Mouse (Mus musculus) megakaryocyte progenitor cell, adult 5-6 weeks (primary cell): Measurements from ENCODE around the gene Fam19a5. TPM values are rescaled to one million over a fixed set of nuclear protein-coding genes. Genes with fewer than 3 reads are reported as not detected.

Experiments
- ATAC-seq: replicated peaks from 2 replicates; pipeline ENCODE4 v1.8.0; 2016; ENCODE audit warnings: mild to moderate bottlenecking, moderate TSS enrichment, inconsistent platforms; ENCODE audit not compliant: poor library complexity
- total RNA-seq, 2 experiments: library from RNA; stranded (forward) in 1 of 2; stranded (reverse) in 1 of 2; fragments of 157-497, 149-512 nt in 1 of 2; fragments of 200-1000 nt in 1 of 2; gene quantifications; 2 replicates each; pipeline versions ENCODE4 v1.2.3 to v1.2.4; 2015 to 2017

Fam19a5 gene
- total RNA-seq, 2 experiments from 2014 or later: not detected

- no peak for ATAC-seq
Measured at GRCm38 (mm10) chr15:87659729-87660128, 115.6 kb downstream of the Fam19a5 start.

GRCm38 (mm10) chr15:87661954-87662353, 117.9 kb downstream of the Fam19a5 start:
- no peak for ATAC-seq

GRCm38 (mm10) chr15:87666041-87666750, 122.1 kb downstream of the Fam19a5 start:
- no peak for ATAC-seq

- ATAC-seq: no peak
Measured at GRCm38 (mm10) chr15:87667416-87667815, 123.3 kb downstream of the Fam19a5 start.

GRCm38 (mm10) chr15:87668112-87668511, 124.0 kb downstream of the Fam19a5 start:
- no peak for ATAC-seq

GRCm38 (mm10) chr15:87671929-87672328, 127.8 kb downstream of the Fam19a5 start:
- ATAC-seq: no peak

GRCm38 (mm10) chr15:87678711-87679110, 134.6 kb downstream of the Fam19a5 start:
- ATAC-seq: no peak

GRCm38 (mm10) chr15:87682410-87682809, 138.3 kb downstream of the Fam19a5 start:
- no peak for ATAC-seq

GRCm38 (mm10) chr15:87686415-87687040, 142.4 kb downstream of the Fam19a5 start:
- ATAC-seq: no peak

- no peak for ATAC-seq
Measured at GRCm38 (mm10) chr15:87691271-87691955, 147.3 kb downstream of the Fam19a5 start.

GRCm38 (mm10) chr15:87691958-87692357, 147.9 kb downstream of the Fam19a5 start:
- ATAC-seq: no peak

- ATAC-seq: no peak
Measured at GRCm38 (mm10) chr15:87692394-87692793, 148.3 kb downstream of the Fam19a5 start.

- no peak for ATAC-seq
Measured at GRCm38 (mm10) chr15:87692865-87693513, 148.9 kb downstream of the Fam19a5 start.

- ATAC-seq: no peak
Measured at GRCm38 (mm10) chr15:87697433-87697996, 153.4 kb downstream of the Fam19a5 start.

- no peak for ATAC-seq
Measured at GRCm38 (mm10) chr15:87698562-87699320, 154.6 kb downstream of the Fam19a5 start.

- no peak for ATAC-seq
Measured at GRCm38 (mm10) chr15:87702821-87703220, 158.7 kb downstream of the Fam19a5 start.

- ATAC-seq: no peak
Measured at GRCm38 (mm10) chr15:87703334-87703733, 159.2 kb downstream of the Fam19a5 start.

GRCm38 (mm10) chr15:87711790-87712189, 167.7 kb downstream of the Fam19a5 start:
- ATAC-seq: no peak

GRCm38 (mm10) chr15:87712221-87712620, 168.1 kb downstream of the Fam19a5 start:
- no peak for ATAC-seq

GRCm38 (mm10) chr15:87715037-87715676, 171.1 kb downstream of the Fam19a5 start:
- no peak for ATAC-seq
